Mouse (Mus musculus) heart, postnatal 0 days (tissue): ENCODE results near the gene Cops3.

Source experiments
- CTCF ChIP-seq: IDR thresholded peaks from 2 replicates; pipeline ENCODE4 v1.5.1; 2016; ENCODE audit warnings: antibody characterized with exemption, control low read depth, low read depth
- EP300 ChIP-seq: IDR thresholded peaks from 2 replicates; pipeline ENCODE4 v1.6.1; 2016; ENCODE audit warnings: antibody characterized with exemption, low read depth

DNA sequence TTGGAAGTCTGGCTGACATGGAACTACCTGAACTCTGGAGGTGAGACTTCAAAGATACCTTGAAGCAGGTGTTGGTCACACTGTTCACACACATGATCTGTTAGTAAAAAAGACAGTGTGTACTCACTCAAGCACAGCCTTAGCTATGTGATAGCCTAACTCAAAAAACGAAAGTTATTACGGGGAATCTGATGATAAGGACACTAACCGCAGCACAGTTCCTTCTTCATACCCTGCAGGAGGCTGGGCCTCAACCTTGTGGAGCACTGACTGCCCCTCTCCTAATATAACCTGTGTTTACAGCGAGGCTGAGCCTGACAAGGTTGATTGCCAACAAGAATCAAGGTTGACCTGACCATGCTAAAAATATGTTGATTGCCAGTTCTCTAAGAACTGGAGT lies 65.1 kb downstream of the Cops3 start:
- TF ChIP-seq CTCF (no peak), EP300 (no peak)
